Mouse (Mus musculus) liver, adult 10 weeks (tissue): ENCODE measurements around the gene Isl2. TPM values are rescaled to one million over a fixed set of nuclear protein-coding genes. Genes with fewer than 3 reads are reported as not detected.

Experiments used
- polyA plus RNA-seq: library from polyadenylated mRNA; stranded (reverse); fragments of 350-450 nt; fragmentation: Illumina TruSeq; extraction: RNeasy Lipid Tissue Mini Kit (QIAGEN cat#74804); gene quantifications from one replicate; pipeline ENCODE4 v1.2.3, GENCODE M21; 2014; ENCODE audit warnings: low read depth, low replicate concordance

The Isl2 gene
- not detected for polyA plus RNA-seq

DNA sequence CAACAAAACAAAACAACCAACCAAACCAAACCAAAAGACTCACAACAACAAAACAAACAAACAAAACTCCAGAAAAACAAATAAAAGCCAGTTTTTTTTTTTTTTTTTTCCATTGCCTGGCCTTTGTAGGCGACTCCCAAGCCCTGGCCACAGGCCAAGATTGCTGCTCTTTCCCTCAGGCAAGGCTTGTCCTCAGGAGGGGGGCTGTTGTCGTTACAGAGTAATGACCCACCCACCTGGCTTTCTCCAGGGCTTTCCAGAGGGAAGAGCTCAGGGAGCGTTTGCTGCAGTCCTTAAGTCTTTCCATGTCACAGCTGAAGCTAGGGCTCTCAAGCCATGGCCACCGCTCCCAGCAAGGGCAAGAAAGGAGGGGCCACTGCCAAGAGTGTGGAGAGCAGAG is at the start of gene Isl2:
TSS of gene Isl2 (plus strand) at position 296 of the 400 bp plus-strand sequence.

DNA sequence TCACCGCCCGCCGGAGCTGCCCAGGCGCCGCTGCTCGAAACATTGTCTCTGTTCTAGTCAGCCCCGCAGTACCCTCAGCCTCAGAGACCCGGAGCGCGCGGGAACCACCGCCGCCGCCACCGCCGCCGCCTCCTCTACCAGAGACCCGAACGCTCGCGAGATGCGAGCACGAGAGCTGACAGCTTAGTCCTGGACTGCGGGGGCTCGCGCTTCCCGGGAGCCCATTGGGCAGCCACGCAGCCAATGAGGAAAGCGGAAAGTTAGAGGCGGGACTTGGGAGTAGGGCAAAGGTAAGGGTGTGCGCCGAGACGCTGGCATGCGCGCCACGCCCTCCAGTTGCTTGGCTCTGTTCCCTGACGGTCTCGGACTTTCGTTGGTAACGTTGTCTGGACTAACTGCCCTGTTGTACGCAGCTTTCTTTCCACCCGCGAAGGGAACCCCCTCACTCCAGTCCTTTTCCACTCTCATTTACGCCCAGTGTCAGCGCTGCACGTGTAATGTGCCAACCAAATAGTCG is 26.4 kb upstream of the Isl2 start, which contains the start of gene Etfa:
TSS of gene Etfa (minus strand) at position 217 of the 517 bp plus-strand sequence.

Other genes with a start within 250 kb of the Isl2 start
- gene Nrg4, start 211.8 kb upstream of the Isl2 start, polyA plus RNA-seq = 4.0 TPM
- gene Tmem266, start 211.8 kb upstream of the Isl2 start, polyA plus RNA-seq = 0.56 TPM
- 848 TPM for gene Etfa, start 26.4 kb upstream of the Isl2 start, polyA plus RNA-seq